Mouse (Mus musculus): Measurements from ENCODE around the gene Myrf.

The Myrf gene

GRCm38 (mm10) chr19:10240654-10241305, at the start of gene Myrf:
Gene Myrf (minus strand): TSS chr19:10240748.
- peak; percentile 60 for DNase-seq (ENCODE audit: low spot score in 2 of 2)

GRCm38 (mm10) chr19:10289609-10290150, 49.1 kb upstream of the Myrf start:
- no peak for DNase-seq (ENCODE audit: low spot score in 2 of 2)

GRCm38 (mm10) chr19:10288125-10289040, 47.8 kb upstream of the Myrf start:
- DNase-seq (ENCODE audit: low spot score in 2 of 2) = no peak

- no peak for DNase-seq (ENCODE audit: low spot score in 2 of 2)
These were observed 45.9 kb upstream of the Myrf start for GRCm38 (mm10) chr19:10286458-10286872.

GRCm38 (mm10) chr19:10280771-10281540, 40.4 kb upstream of the Myrf start:
- DNase-seq (ENCODE audit: low spot score in 2 of 2) = no peak

GRCm38 (mm10) chr19:10279668-10280067, 39.1 kb upstream of the Myrf start:
- DNase-seq (ENCODE audit: low spot score in 2 of 2) = peak; percentile 60 to 66

- no peak for DNase-seq (ENCODE audit: low spot score in 2 of 2)
These were observed 38.2 kb upstream of the Myrf start for GRCm38 (mm10) chr19:10278669-10279324.

GRCm38 (mm10) chr19:10277759-10278158, 37.2 kb upstream of the Myrf start:
- DNase-seq (ENCODE audit: low spot score in 2 of 2) = no peak

GRCm38 (mm10) chr19:10277331-10277730, 36.8 kb upstream of the Myrf start:
- DNase-seq (ENCODE audit: low spot score in 2 of 2) = no peak

- no peak for DNase-seq (ENCODE audit: low spot score in 2 of 2)
These were observed 36.1 kb upstream of the Myrf start for GRCm38 (mm10) chr19:10276483-10277144.

GRCm38 (mm10) chr19:10274056-10274455, 33.5 kb upstream of the Myrf start:
- no peak for DNase-seq (ENCODE audit: low spot score in 2 of 2)

- peak; percentile 45 to 54 for DNase-seq (ENCODE audit: low spot score in 2 of 2)
These were observed 32.2 kb upstream of the Myrf start for GRCm38 (mm10) chr19:10272746-10273145.

- no peak for DNase-seq (ENCODE audit: low spot score in 2 of 2)
These were observed 31.0 kb upstream of the Myrf start for GRCm38 (mm10) chr19:10271592-10271991.

- no peak for DNase-seq (ENCODE audit: low spot score in 2 of 2)
These were observed 29.8 kb upstream of the Myrf start for GRCm38 (mm10) chr19:10270356-10270755.

- no peak for DNase-seq (ENCODE audit: low spot score in 2 of 2)
These were observed 28.3 kb upstream of the Myrf start for GRCm38 (mm10) chr19:10268851-10269250.

GRCm38 (mm10) chr19:10267953-10268352, 27.4 kb upstream of the Myrf start:
- no peak for DNase-seq (ENCODE audit: low spot score in 2 of 2)

GRCm38 (mm10) chr19:10267057-10267456, 26.5 kb upstream of the Myrf start:
- peak; percentile 53 for DNase-seq (ENCODE audit: low spot score in 2 of 2)

- DNase-seq (ENCODE audit: low spot score in 2 of 2) = peak; percentile 76 to 87
These were observed 25.8 kb upstream of the Myrf start for GRCm38 (mm10) chr19:10266196-10266850.

- no peak for DNase-seq (ENCODE audit: low spot score in 2 of 2)
These were observed 20.8 kb upstream of the Myrf start for GRCm38 (mm10) chr19:10261369-10261768.

Measured in heart, adult 9 months (tissue).